Mouse (Mus musculus) stomach, embryonic 14.5 days (tissue): ENCODE results near the gene Safb. TPM values are rescaled to one million over a fixed set of nuclear protein-coding genes. Genes with fewer than 3 reads are reported as not detected.

Experiments
- ATAC-seq: fragments of 200-750 bp; cut with Nextera tagmentation; 2 replicates; pipeline ENCODE4 v1.8.0; 2017; ENCODE audit warnings: low read depth, moderate TSS enrichment; ENCODE audit not compliant: insufficient number of reproducible peaks, insufficient read depth, low FRiP score
- H3K27ac ChIP-seq: fragments of 300-500 bp; sonication (generic); 2 replicates; pipeline ENCODE4 v1.5.1; 2014; ENCODE audit warnings: mild to moderate bottlenecking, low read length, moderate library complexity, mixed read lengths
- H3K27me3 ChIP-seq: fragments of 300-500 bp; sonication (generic); 2 replicates; pipeline ENCODE4 v1.6.1; 2014; ENCODE audit warnings: low read length, control low read depth, mixed read lengths; ENCODE audit not compliant: control insufficient read depth, insufficient read depth
- H3K36me3 ChIP-seq: fragments of 300-500 bp; sonication (generic); 2 replicates; pipeline ENCODE4 v1.6.1; 2014; ENCODE audit warnings: mild to moderate bottlenecking, control low read depth, low read length, moderate library complexity, mixed read lengths; ENCODE audit not compliant: control insufficient read depth, insufficient read depth
- H3K4me1 ChIP-seq: fragments of 300-500 bp; sonication (generic); 2 replicates; pipeline ENCODE4 v1.6.1; 2014; ENCODE audit warnings: low read length, control low read depth, mixed read lengths; ENCODE audit not compliant: control insufficient read depth, insufficient read depth
- H3K4me2 ChIP-seq: fragments of 300-500 bp; sonication (generic); replicated peaks from 2 replicates; pipeline ENCODE4 v1.6.1; 2014; ENCODE audit warnings: low read depth, low read length, control low read depth
- H3K4me3 ChIP-seq: fragments of 300-500 bp; sonication (generic); 2 replicates; pipeline ENCODE4 v1.5.1; 2014; ENCODE audit warnings: low read depth, low read length, control low read depth
- H3K9ac ChIP-seq: fragments of 300-500 bp; sonication (generic); replicated peaks from 2 replicates; pipeline ENCODE4 v1.6.1; 2014; ENCODE audit warnings: low read depth, mild to moderate bottlenecking, control low read depth, low read length, moderate library complexity, mixed read lengths
- H3K9me3 ChIP-seq: fragments of 300-500 bp; sonication (generic); 2 replicates; pipeline ENCODE4 v1.6.1; 2016; ENCODE audit warnings: low read depth, low read length, control low read depth; ENCODE audit not compliant: control insufficient read depth
- WGBS: fragments of 180-500 bp; shearing (Covaris S2); extraction: QIAGEN DNeasy Blood & Tissue Kit; methylation state at CpG from one replicate; pipeline ENCODE4 v1.1.7; 2014; 5-methylcytosine and 5-hydroxymethylcytosine counted together
- polyA plus RNA-seq: library from polyadenylated mRNA; unstranded; fragments of >200 nt; fragmentation: Nextera tagmentation; extraction: Ambion mirVana; gene quantifications from 2 replicates; pipeline ENCODE4 v1.2.1, GENCODE M21; 2014

Safb gene
- polyA plus RNA-seq, 1 experiment from 2014 or later, result 75.4 TPM

- H3K4me1 ChIP-seq, result no peaks in the 10 kb centered on the region
- H3K4me3 ChIP-seq, result no peak overlapping the region
- peaks cover 97% of the 10 kb centered on the region for H3K36me3 ChIP-seq
- H3K9ac ChIP-seq, result no peak overlapping the region
- H3K27me3 ChIP-seq, result no peaks in the 10 kb centered on the region
- no peak for ATAC-seq
- no peak overlapping the region for H3K27ac ChIP-seq
- no peak overlapping the region for H3K4me2 ChIP-seq
- H3K9me3 ChIP-seq, result no peaks in the 10 kb centered on the region
- WGBS, result 89% methylated on average over 4 of the region's 4 CpGs
These were observed 14.3 kb upstream of the Safb start for GRCm38 (mm10) chr17:56570287-56570686.

GRCm38 (mm10) chr17:56572154-56572553 is 12.5 kb upstream of the Safb start:
- no peak for ATAC-seq
- H3K27ac ChIP-seq, result no peak overlapping the region
- WGBS, result 56% methylated on average over 1 of the region's 1 CpGs

GRCm38 (mm10) chr17:56572939-56573338 is 11.7 kb upstream of the Safb start:
- no peak overlapping the region for H3K9ac ChIP-seq
- H3K4me3 ChIP-seq, result no peak overlapping the region
- WGBS, result 95% methylated on average over 3 of the region's 3 CpGs
- ATAC-seq, result no peak
- H3K4me2 ChIP-seq, result no peak overlapping the region
- peaks cover 89% of the 10 kb centered on the region for H3K36me3 ChIP-seq
- no peaks in the 10 kb centered on the region for H3K9me3 ChIP-seq
- no peaks in the 10 kb centered on the region for H3K27me3 ChIP-seq
- H3K4me1 ChIP-seq, result no peaks in the 10 kb centered on the region
- H3K27ac ChIP-seq, result no peak overlapping the region

More at GRCm38 (mm10) chr17:56572154-56572553, 12.5 kb upstream of the Safb start:
- Histone ChIP-seq H3K4me3 (no peak overlapping the region), H3K36me3 (peaks cover 89% of the 10 kb centered on the region), H3K27me3 (no peaks in the 10 kb centered on the region), H3K4me1 (no peaks in the 10 kb centered on the region), H3K9ac (no peak overlapping the region), H3K9me3 (no peaks in the 10 kb centered on the region), H3K4me2 (no peak overlapping the region)

GRCm38 (mm10) chr17:56583071-56583470 is 1.6 kb upstream of the Safb start:
- 80% methylated on average over 1 of the region's 1 CpGs for WGBS
- H3K36me3 ChIP-seq, result peaks cover 62% of the 10 kb centered on the region

GRCm38 (mm10) chr17:56583611-56584256 is 891 bp upstream of the Safb start:
- Histone ChIP-seq H3K4me3 (peak overlapping the region; percentile 92), H3K9ac (peak overlapping the region; percentile 84), H3K27me3 (no peaks in the 10 kb centered on the region), H3K4me1 (peaks cover 24% of the 10 kb centered on the region), H3K9me3 (no peaks in the 10 kb centered on the region), H3K4me2 (peak overlapping the region; percentile 88), H3K27ac (peak overlapping the region; percentile 94), H3K36me3 (peaks cover 62% of the 10 kb centered on the region)
- no peak for ATAC-seq
- WGBS, result 3% methylated on average over 28 of the region's 33 CpGs

More at GRCm38 (mm10) chr17:56583071-56583470, 1.6 kb upstream of the Safb start:
- H3K4me1 ChIP-seq, result peaks cover 24% of the 10 kb centered on the region
- peak overlapping the region; percentile 92 for H3K4me3 ChIP-seq
- H3K9ac ChIP-seq, result peak overlapping the region; percentile 84
- no peaks in the 10 kb centered on the region for H3K9me3 ChIP-seq
- H3K27ac ChIP-seq, result no peak overlapping the region
- ATAC-seq, result no peak
- H3K4me2 ChIP-seq, result peak overlapping the region; percentile 88
- H3K27me3 ChIP-seq, result no peaks in the 10 kb centered on the region

GRCm38 (mm10) chr17:56585171-56585821 is 671 bp downstream of the Safb start:
- Histone ChIP-seq H3K4me3 (peak overlapping the region; percentile 96), H3K4me1 (peaks cover 24% of the 10 kb centered on the region), H3K27me3 (no peaks in the 10 kb centered on the region), H3K9me3 (no peaks in the 10 kb centered on the region), H3K4me2 (peak overlapping the region; percentile 88), H3K27ac (peak overlapping the region; percentile 95), H3K9ac (peak overlapping the region; percentile 87), H3K36me3 (peaks cover 62% of the 10 kb centered on the region)
- WGBS, result under 1% methylated on average over 61 of the region's 61 CpGs
- ATAC-seq, result no peak

GRCm38 (mm10) chr17:56587773-56588172 is 3.1 kb downstream of the Safb start:
- no peak overlapping the region for H3K4me2 ChIP-seq
- 70% methylated on average over 1 of the region's 1 CpGs for WGBS
- no peaks in the 10 kb centered on the region for H3K9me3 ChIP-seq
- no peak overlapping the region for H3K27ac ChIP-seq
- no peaks in the 10 kb centered on the region for H3K27me3 ChIP-seq
- H3K4me3 ChIP-seq, result no peak overlapping the region
- no peak for ATAC-seq
- H3K4me1 ChIP-seq, result peaks cover 18% of the 10 kb centered on the region
- peaks cover 60% of the 10 kb centered on the region for H3K36me3 ChIP-seq
- no peak overlapping the region for H3K9ac ChIP-seq

- Histone ChIP-seq H3K4me1 (peaks cover 11% of the 10 kb centered on the region; the same call in 1 of the 2 replicates), H3K27ac (no peak overlapping the region), H3K27me3 (no peaks in the 10 kb centered on the region), H3K9ac (no peak overlapping the region), H3K9me3 (no peaks in the 10 kb centered on the region), H3K4me3 (no peak overlapping the region), H3K4me2 (no peak overlapping the region), H3K36me3 (peaks cover 70% of the 10 kb centered on the region)
- no peak for ATAC-seq
- WGBS, result 96% methylated on average over 4 of the region's 4 CpGs
These were observed 4.3 kb downstream of the Safb start for GRCm38 (mm10) chr17:56588921-56589320.
